Mouse (Mus musculus) spleen, adult 18-20 months (tissue): Measurements from ENCODE around the gene Lag3.
A peak's percentile ranks its signal among the peaks of the same experiment; 100 is the strongest.

ENCODE experiments used
- DNase-seq, 2 experiments: peaks; one replicate each; pipeline ENCODE4 v3.0.0; 2022; ENCODE audit warnings: mixed read lengths in 2 of 2

Gene Lag3

DNA sequence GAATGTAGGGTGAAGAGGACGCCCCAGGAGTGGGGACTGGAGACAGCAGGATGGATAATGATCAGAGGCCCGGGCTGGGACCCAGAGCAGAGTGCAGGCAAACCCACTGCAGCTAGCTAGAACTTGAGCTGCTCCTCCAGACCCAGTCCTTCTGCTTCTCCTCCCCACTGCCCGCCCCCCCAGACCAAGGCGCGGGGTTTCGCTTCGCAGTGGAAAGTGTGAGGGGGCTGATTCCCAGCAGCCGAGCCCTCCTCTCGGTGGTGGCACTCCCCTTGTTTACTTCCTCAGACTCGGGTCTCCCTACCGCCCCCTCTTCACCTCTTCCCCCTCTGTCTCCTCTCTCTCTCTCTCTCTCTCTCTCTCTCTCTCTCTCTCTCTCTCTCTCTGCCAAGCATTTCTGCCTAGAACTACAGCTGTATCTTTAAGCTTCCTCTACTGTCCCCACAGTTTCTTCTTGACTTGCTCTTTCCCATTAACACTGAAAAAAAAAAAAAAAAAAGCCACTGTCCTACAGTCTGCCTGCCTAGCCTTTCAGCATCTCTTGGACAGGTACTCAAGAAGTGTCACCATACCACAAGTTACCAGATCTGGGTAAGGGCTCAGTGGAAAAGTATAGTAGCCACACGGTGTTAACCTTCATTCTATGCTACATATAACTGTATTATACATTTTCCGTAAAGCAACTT lies at the start of gene Lag3:
Gene Lag3 (minus strand): TSS at position 173 of the 686 bp plus-strand sequence.
- DNase-seq: no peak

GRCm38 (mm10) chr6:124961021-124961420 lies 49.5 kb upstream of the Lag3 start:
- no peak for DNase-seq

GRCm38 (mm10) chr6:124959960-124960359 lies 48.5 kb upstream of the Lag3 start:
- DNase-seq: no peak

GRCm38 (mm10) chr6:124958127-124958526 lies 46.6 kb upstream of the Lag3 start:
- no peak for DNase-seq

DNA sequence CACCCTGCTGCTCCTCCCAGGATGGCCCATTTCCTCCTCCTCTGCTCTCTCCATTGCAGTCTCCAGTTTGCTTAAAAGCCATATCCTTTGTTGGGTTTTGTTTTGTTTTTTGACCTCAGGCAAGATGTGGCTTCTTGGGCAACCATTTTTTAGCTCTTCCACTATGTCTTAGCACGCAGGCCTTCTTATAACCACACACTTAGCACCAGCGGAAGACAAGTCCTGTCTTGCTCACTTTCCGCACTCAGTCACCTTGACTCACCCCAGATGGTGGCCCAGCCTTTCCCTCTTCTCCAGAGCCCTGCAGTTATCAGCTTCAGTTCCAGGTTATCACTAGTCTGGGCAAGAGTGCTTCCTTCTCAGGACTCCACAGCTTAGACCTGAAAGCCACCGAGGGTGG lies 43.7 kb upstream of the Lag3 start:
- no peak for DNase-seq

GRCm38 (mm10) chr6:124953991-124954715 lies 42.6 kb upstream of the Lag3 start:
- no peak for DNase-seq

DNA sequence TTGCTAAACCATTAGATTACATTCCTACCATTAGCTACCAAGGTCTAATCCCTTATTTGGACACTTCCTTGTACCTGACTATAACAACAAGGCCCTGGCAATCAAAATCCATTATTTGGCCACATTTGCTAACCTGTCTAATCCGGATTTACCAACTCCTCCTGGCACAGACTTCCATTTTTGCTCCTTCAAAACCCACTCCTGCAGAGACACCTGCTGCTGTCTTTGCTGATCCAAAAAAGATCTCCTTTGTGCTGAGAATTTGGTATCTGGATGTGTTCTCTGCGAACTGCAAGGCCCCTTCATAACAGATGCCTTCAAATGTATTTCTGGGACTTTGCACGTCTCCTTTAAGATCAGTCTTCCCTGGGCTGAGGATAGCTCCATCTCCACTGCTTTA lies 32.0 kb upstream of the Lag3 start:
- no peak for DNase-seq

- no peak for DNase-seq
Measured at GRCm38 (mm10) chr6:124941679-124942078, 30.2 kb upstream of the Lag3 start.

DNA sequence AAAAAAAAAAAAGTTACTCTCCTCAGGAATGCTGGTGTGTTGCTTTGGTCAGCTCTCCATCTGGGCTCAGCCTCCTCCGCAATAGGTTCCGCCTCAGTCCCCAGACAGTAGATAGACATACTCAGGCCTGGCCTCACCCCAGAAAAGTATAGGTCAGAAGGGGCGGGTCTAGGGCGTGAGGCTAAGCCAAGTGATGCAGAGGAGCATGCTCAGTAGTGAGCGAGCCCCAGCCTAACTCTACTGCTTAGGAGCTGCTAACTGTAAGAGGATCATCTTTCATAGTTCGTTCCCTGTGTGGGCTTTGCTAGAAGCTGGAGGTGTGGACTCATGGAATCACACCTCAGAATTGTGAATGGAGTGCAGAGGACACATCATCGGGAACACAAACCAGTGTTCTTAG lies 27.0 kb upstream of the Lag3 start:
- no peak for DNase-seq

GRCm38 (mm10) chr6:124937493-124937892 lies 26.0 kb upstream of the Lag3 start:
- no peak for DNase-seq

DNA sequence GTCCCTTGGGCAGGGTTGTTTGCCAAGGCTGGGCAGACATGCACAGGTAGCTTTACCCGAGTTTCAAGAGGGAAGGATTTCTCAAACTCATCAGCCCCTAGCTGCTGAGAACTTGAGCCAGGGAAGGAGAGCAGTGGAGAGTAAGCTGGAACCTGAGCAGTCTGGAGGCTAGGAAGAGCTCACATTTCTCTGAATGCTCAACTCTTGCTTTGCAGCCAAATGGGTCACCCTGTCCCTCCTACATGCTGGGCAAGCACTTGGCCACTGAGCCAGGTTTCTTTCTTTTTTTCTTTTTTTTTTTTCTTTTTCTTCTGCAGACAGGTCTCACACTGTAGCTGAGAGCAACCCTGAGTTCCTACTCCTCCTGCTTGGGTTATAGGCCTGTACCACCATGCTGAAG lies 25.2 kb upstream of the Lag3 start:
- DNase-seq: no peak

DNA sequence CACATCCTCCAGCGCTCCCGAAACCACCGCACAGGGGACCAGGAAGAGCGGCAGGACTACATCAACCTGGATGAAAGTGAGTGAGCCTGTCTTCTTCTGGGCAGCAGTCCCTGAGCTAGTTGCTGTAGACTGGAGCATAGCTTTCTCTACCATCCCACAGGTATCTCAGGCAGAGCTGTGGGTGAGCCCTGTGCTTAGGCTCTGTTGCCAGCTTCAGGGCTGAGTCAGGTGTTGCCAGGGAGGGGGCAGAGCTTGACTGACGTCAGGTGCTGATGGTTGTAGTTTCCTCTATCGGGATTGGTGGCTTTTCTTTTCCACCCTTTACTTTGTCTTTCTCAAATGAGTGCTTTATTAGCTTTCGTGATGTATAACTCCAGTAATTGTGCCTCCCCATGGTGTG lies 23.2 kb upstream of the Lag3 start:
- DNase-seq: no peak

GRCm38 (mm10) chr6:124933127-124933526 lies 21.6 kb upstream of the Lag3 start:
- DNase-seq: no peak

GRCm38 (mm10) chr6:124932314-124932695 lies 20.8 kb upstream of the Lag3 start:
- DNase-seq: no peak

- no peak for DNase-seq
Measured at GRCm38 (mm10) chr6:124931525-124932313, 20.2 kb upstream of the Lag3 start.

GRCm38 (mm10) chr6:124930754-124931524 lies 19.4 kb upstream of the Lag3 start, which contains the start of gene Mlf2:
TSS of gene Mlf2 (plus strand) at chr6:124931386.
- peak; percentile 98 for DNase-seq

DNA sequence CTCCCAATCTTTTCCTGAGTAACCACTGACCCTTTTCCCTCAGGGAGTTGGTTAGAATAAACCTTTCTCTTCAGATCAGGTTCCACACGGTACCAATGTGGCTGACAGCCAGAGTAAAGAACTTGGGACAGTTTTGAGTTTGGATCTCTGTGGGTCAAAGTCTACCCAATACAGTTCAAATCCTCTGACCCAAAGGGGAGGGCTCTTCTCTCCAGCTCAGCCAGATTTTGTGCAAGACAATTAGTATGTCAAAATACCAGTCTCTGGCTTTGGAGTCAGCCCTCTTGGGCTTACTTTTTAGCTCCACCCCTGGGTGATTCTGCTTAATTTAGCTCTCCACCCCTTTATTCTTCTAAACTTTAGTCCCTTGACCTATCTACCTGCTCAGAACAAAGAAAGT lies 18.7 kb upstream of the Lag3 start:
- no peak for DNase-seq

DNA sequence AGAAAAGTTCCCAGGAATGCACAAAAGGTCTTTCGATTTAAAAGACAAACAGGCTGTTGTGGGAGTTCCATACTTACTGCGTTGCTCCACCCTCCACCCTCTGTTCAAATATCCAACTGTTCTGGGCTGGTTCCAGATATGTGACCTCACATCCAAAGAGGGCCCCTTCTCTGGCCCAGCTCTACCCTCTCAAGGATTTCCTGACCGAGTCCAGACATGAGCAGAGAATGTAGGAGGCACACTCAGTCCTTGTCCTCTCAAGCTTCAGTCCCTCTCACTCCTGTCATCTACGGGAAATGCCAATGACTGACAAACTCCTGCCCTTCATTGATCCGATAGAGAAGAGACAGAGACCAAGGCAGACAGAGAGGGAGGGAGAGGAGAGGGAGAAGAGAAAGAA lies 14.4 kb upstream of the Lag3 start:
- no peak for DNase-seq

DNA sequence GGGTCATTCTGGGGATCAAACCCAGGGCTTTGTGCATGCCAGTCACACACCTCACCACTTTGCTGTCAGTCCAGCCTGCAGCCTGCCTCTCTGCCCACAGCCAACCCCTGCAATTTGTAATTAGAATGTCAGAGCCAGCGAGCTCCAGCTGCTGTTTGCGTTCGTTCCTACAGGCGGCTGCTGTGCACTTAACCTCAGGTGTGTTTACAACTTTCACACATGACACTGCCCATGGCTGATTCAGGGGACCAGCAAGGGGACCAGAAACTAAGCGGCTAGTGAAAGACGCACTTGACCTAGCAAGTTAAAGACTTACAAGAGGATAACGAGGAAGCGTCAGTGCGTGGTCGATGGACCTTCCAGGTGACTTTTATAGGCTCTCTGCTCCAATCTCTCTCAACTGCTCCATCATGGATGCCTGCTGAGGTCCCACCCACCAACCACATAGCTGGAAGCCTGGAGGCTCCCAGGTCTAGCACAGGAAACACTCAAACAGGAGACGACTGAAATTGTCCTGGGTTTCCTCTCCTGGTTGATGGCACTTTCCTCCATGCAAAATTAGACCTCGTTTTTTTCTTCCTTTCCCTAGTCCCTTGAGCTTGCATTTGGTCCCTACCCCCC lies 13.8 kb upstream of the Lag3 start:
- DNase-seq: no peak

- no peak for DNase-seq
Measured at GRCm38 (mm10) chr6:124921539-124921938, 10.0 kb upstream of the Lag3 start.

- no peak for DNase-seq
Measured at GRCm38 (mm10) chr6:124920318-124921085, 9.0 kb upstream of the Lag3 start.
